Mouse (Mus musculus) spleen, adult 18-20 months (tissue): Measurements from ENCODE around the gene Mbnl1.

Source experiments
- DNase-seq, 2 experiments: peaks; one replicate each; pipeline ENCODE4 v3.0.0; 2022; ENCODE audit warnings: mixed read lengths in 2 of 2

Mbnl1 gene

GRCm38 (mm10) chr3:60519337-60519736 is 46.7 kb downstream of the Mbnl1 start:
- no peak for DNase-seq

GRCm38 (mm10) chr3:60524127-60524526 is 51.5 kb downstream of the Mbnl1 start:
- DNase-seq = no peak

- no peak for DNase-seq
Observed at GRCm38 (mm10) chr3:60531286-60531685, 58.7 kb downstream of the Mbnl1 start.

GRCm38 (mm10) chr3:60531826-60532225 is 59.2 kb downstream of the Mbnl1 start:
- no peak for DNase-seq

GRCm38 (mm10) chr3:60535224-60535623 is 62.6 kb downstream of the Mbnl1 start:
- DNase-seq = no peak

GRCm38 (mm10) chr3:60537063-60537462 is 64.4 kb downstream of the Mbnl1 start:
- no peak for DNase-seq

- DNase-seq = no peak
Observed at GRCm38 (mm10) chr3:60538214-60538971, 65.8 kb downstream of the Mbnl1 start.

GRCm38 (mm10) chr3:60541121-60541520 is 68.5 kb downstream of the Mbnl1 start:
- no peak for DNase-seq

- no peak for DNase-seq
Observed at GRCm38 (mm10) chr3:60546196-60546595, 73.6 kb downstream of the Mbnl1 start.

GRCm38 (mm10) chr3:60546904-60547303 is 74.3 kb downstream of the Mbnl1 start:
- DNase-seq = no peak

- no peak for DNase-seq
Observed at GRCm38 (mm10) chr3:60550492-60550891, 77.9 kb downstream of the Mbnl1 start.

- DNase-seq = no peak
Observed at GRCm38 (mm10) chr3:60551650-60552049, 79.0 kb downstream of the Mbnl1 start.

- DNase-seq = no peak
Observed at GRCm38 (mm10) chr3:60553011-60553410, 80.4 kb downstream of the Mbnl1 start.

- DNase-seq = no peak
Observed at GRCm38 (mm10) chr3:60556596-60556995, 84.0 kb downstream of the Mbnl1 start.

GRCm38 (mm10) chr3:60558252-60558862 is 85.7 kb downstream of the Mbnl1 start:
- DNase-seq = no peak

GRCm38 (mm10) chr3:60559762-60560161 is 87.1 kb downstream of the Mbnl1 start:
- no peak for DNase-seq

- no peak for DNase-seq
Observed at GRCm38 (mm10) chr3:60563529-60564243, 91.1 kb downstream of the Mbnl1 start.

- no peak for DNase-seq
Observed at GRCm38 (mm10) chr3:60564244-60564643, 91.6 kb downstream of the Mbnl1 start.

- no peak for DNase-seq
Observed at GRCm38 (mm10) chr3:60565204-60565603, 92.6 kb downstream of the Mbnl1 start.

- DNase-seq = no peak
Observed at GRCm38 (mm10) chr3:60565950-60566349, 93.3 kb downstream of the Mbnl1 start.

- DNase-seq = no peak
Observed at GRCm38 (mm10) chr3:60568171-60568684, 95.6 kb downstream of the Mbnl1 start.

GRCm38 (mm10) chr3:60568801-60569568 is 96.4 kb downstream of the Mbnl1 start:
- no peak for DNase-seq

- DNase-seq = no peak
Observed at GRCm38 (mm10) chr3:60569781-60570180, 97.2 kb downstream of the Mbnl1 start.
